Mouse (Mus musculus): ENCODE data around the gene Vmac. TPM values are rescaled to one million over a fixed set of nuclear protein-coding genes. Genes with fewer than 3 reads are reported as not detected.

The Vmac gene
- polyA plus RNA-seq, 1 experiment from 2014 or later, result 15.5 TPM

DNA sequence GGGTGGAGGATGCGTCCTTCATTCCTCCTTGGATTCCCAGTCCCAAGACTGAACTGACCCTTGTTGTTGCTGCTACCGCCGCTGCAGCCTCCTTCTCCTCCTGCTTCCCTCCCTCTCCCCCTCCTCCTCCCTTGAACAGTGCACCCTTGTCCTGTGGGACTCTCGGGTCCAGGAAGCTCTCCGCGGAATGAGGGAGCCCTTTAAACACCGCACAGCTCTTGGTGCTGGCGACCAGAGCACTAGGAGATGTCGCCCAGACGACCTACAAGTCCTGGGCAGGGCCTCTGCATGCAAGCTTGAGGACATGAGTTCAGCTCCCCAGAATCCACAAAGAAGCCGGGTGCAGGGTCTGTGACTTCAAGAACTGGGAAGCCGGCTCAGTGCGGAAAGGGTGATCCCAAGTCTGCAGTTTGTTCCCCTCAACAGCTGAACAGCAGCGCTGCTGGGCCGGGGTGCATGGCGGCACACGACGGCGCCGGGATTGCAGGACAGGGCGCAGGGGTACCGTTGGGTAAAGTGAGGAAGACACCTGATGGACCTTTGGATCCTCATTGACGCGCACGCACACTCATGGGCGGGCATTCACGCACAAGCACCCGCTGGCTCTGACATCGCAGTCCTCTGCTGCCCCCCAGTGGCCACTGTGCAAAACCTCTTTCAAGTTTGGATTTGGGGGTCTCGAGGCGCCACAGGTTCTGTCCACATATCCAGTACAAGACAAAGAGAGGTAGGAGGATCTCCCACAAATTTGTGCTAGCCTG lies 49.3 kb downstream of the Vmac start:
- 6% methylated on average over 31 of the region's 31 CpGs for WGBS
- no peaks in the 10 kb centered on the region for H3K9me3 ChIP-seq (replicated peaks)
- peak overlapping the region; percentile 59 for H3K27ac ChIP-seq
- H3K4me1 ChIP-seq, result peaks cover 29% of the 10 kb centered on the region
- no peaks in the 10 kb centered on the region for H3K36me3 ChIP-seq
- H3K4me3 ChIP-seq, result peak overlapping the region; percentile 57
- peaks cover 21% of the 10 kb centered on the region for H3K27me3 ChIP-seq (ENCODE audit: low read depth, poor library complexity, severe bottlenecking)
- DNase-seq (ENCODE audit: low spot score), result peak; percentile 96

DNA sequence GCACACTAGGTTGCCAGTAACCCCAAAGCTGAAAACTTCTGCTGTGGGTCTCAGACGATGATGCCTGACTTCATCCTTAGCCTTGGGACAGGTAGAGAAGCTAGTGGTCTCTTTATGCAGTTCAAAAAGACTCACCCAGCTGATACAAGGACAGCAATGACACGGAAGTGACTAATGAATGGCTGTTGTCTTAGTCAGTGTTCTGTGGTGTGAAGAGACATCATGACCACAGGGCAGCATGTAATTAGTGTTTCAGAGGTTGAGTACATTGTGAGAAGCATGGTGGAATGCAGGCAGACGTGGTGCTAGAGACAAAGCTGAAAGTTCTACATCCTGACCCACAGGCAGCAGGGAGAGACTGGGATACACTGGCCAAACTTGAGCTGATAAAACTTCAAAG lies 50.2 kb downstream of the Vmac start:
- Histone ChIP-seq H3K4me3 (no peak overlapping the region), H3K9me3 (replicated peaks) (no peaks in the 10 kb centered on the region), H3K4me1 (peaks cover 29% of the 10 kb centered on the region), H3K27me3 (ENCODE audit: low read depth, poor library complexity, severe bottlenecking) (peaks cover 21% of the 10 kb centered on the region), H3K27ac (no peak overlapping the region), H3K36me3 (no peaks in the 10 kb centered on the region)
- DNase-seq (ENCODE audit: low spot score), result no peak
- WGBS, result 79% methylated on average over 3 of the region's 3 CpGs

- Histone ChIP-seq H3K4me1 (peaks cover 26% of the 10 kb centered on the region), H3K27me3 (ENCODE audit: low read depth, poor library complexity, severe bottlenecking) (peaks cover 21% of the 10 kb centered on the region), H3K4me3 (no peak overlapping the region), H3K27ac (no peak overlapping the region), H3K36me3 (no peaks in the 10 kb centered on the region), H3K9me3 (replicated peaks) (no peaks in the 10 kb centered on the region)
- DNase-seq (ENCODE audit: low spot score), result no peak
- 95% methylated on average over 4 of the region's 4 CpGs for WGBS
Measured at GRCm38 (mm10) chr17:56666384-56666783, 51.4 kb downstream of the Vmac start.

DNA sequence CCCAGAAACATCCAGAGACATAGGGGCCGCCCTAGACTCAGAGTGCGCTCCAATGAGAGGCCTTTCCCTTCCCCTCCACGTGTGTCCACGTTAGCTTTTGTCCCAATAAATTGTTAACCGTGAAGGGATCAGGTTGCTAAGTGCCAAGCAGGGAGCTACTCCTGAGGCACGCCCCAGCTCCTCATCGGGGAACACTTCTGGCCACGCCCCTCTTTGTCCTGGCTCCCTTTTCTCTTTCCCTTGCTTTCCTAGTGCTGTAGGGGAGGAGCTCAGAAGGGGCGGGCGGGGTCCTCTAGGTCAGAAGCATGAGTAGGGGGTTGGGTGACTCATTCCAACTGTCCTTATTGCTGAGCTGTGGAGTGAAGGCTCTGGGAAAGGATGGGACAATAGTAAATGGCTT lies 53.5 kb downstream of the Vmac start:
- no peaks in the 10 kb centered on the region for H3K9me3 ChIP-seq (replicated peaks)
- peaks cover 38% of the 10 kb centered on the region for H3K4me1 ChIP-seq
- no peaks in the 10 kb centered on the region for H3K36me3 ChIP-seq
- H3K4me3 ChIP-seq, result peak overlapping the region; percentile 37
- DNase-seq (ENCODE audit: low spot score), result peak; percentile 54
- 3% methylated on average over 10 of the region's 10 CpGs for WGBS
- peak overlapping the region; percentile 81 for H3K27ac ChIP-seq
- peaks cover 21% of the 10 kb centered on the region for H3K27me3 ChIP-seq (ENCODE audit: low read depth, poor library complexity, severe bottlenecking)

Other genes starting within 250 kb of the Vmac start
- 69.5 and 83.2 TPM in 2 replicates for gene Ptprs, start 241.5 kb downstream of the Vmac start, polyA plus RNA-seq (2016; fragmentation: Nextera tagmentation; extraction: Ambion mirVana)
- not detected in 2 replicates for gene Znrf4, start 205.6 kb downstream of the Vmac start, polyA plus RNA-seq (2016; fragmentation: Nextera tagmentation; extraction: Ambion mirVana)
- gene Gm20219, start 163.6 kb downstream of the Vmac start, polyA plus RNA-seq (2016; fragmentation: Nextera tagmentation; extraction: Ambion mirVana), result 0.58 and 1.3 TPM in 2 replicates
- gene Safb2, start 133.4 kb downstream of the Vmac start, polyA plus RNA-seq (2016; fragmentation: Nextera tagmentation; extraction: Ambion mirVana), result 91.7 and 110 TPM in 2 replicates
- gene Safb, start 133.2 kb downstream of the Vmac start, polyA plus RNA-seq (2016; fragmentation: Nextera tagmentation; extraction: Ambion mirVana), result 161 and 183 TPM in 2 replicates
- 205 and 206 TPM in 2 replicates for gene 2410015M20Rik, start 108.3 kb downstream of the Vmac start, polyA plus RNA-seq (2016; fragmentation: Nextera tagmentation; extraction: Ambion mirVana)
- 1,560 and 1,788 TPM in 2 replicates for gene Rpl36, start 104.6 kb downstream of the Vmac start, polyA plus RNA-seq (2016; fragmentation: Nextera tagmentation; extraction: Ambion mirVana)
- gene Lonp1, start 91.1 kb downstream of the Vmac start, polyA plus RNA-seq (2016; fragmentation: Nextera tagmentation; extraction: Ambion mirVana), result 67.7 and 73.2 TPM in 2 replicates
- 0.54 and 1.0 TPM in 2 replicates for gene Catsperd, start 89.9 kb downstream of the Vmac start, polyA plus RNA-seq (2016; fragmentation: Nextera tagmentation; extraction: Ambion mirVana)
- 148 TPM in 2 replicates for gene Ranbp3, start 44.7 kb downstream of the Vmac start, polyA plus RNA-seq (2016; fragmentation: Nextera tagmentation; extraction: Ambion mirVana)
- gene Ndufa11, start 255 bp downstream of the Vmac start, polyA plus RNA-seq (2016; fragmentation: Nextera tagmentation; extraction: Ambion mirVana), result 425 and 437 TPM in 2 replicates
- gene Nrtn, start 39.5 kb upstream of the Vmac start, polyA plus RNA-seq (2016; fragmentation: Nextera tagmentation; extraction: Ambion mirVana), result 10.8 and 12.7 TPM in 2 replicates
- 46.0 and 50.3 TPM in 2 replicates for gene Dus3l, start 46.7 kb upstream of the Vmac start, polyA plus RNA-seq (2016; fragmentation: Nextera tagmentation; extraction: Ambion mirVana)
- 1.5 and 2.2 TPM in 2 replicates for gene Prr22, start 52.2 kb upstream of the Vmac start, polyA plus RNA-seq (2016; fragmentation: Nextera tagmentation; extraction: Ambion mirVana)
- gene Rfx2, start 113.0 kb upstream of the Vmac start, polyA plus RNA-seq (2016; fragmentation: Nextera tagmentation; extraction: Ambion mirVana), result 3.2 and 4.5 TPM in 2 replicates
- not detected in 2 replicates for gene Acsbg2, start 156.4 kb upstream of the Vmac start, polyA plus RNA-seq (2016; fragmentation: Nextera tagmentation; extraction: Ambion mirVana)
- gene 1700061G19Rik, start 157.5 kb upstream of the Vmac start, polyA plus RNA-seq (2016; fragmentation: Nextera tagmentation; extraction: Ambion mirVana), result 0.50 and 0.73 TPM in 2 replicates
- 79.0 and 90.2 TPM in 2 replicates for gene Mllt1, start 217.4 kb upstream of the Vmac start, polyA plus RNA-seq (2016; fragmentation: Nextera tagmentation; extraction: Ambion mirVana)